Mouse (Mus musculus) liver, postnatal 0 days (tissue): ENCODE measurements around the gene Arhgef3. TPM values are rescaled to one million over a fixed set of nuclear protein-coding genes. Genes with fewer than 3 reads are reported as not detected.

Experiments used
- ATAC-seq: fragments of 200-750 bp; cut with Nextera tagmentation; 2 replicates; pipeline ENCODE4 v1.8.0; 2017; ENCODE audit warnings: mild to moderate bottlenecking, moderate library complexity
- DNase-seq: peaks from one replicate; pipeline ENCODE4 v3.0.0-alpha.2; 2016
- H3K27ac ChIP-seq: fragments of 300-500 bp; sonication (generic); 2 replicates; pipeline ENCODE4 v1.5.1; 2014; ENCODE audit warnings: antibody characterized with exemption, moderate library complexity, mild to moderate bottlenecking, low read depth
- H3K27me3 ChIP-seq: fragments of 300-500 bp; sonication (generic); 2 replicates; pipeline ENCODE4 v1.6.1; 2014; ENCODE audit warnings: low read length, control low read depth, mixed read lengths; ENCODE audit not compliant: insufficient read depth
- H3K36me3 ChIP-seq: fragments of 300-500 bp; sonication (generic); replicated peaks from 2 replicates; pipeline ENCODE4 v1.6.1; 2014; ENCODE audit warnings: mild to moderate bottlenecking, control low read depth, low read length, moderate library complexity, mixed read lengths; ENCODE audit not compliant: insufficient read depth
- H3K4me1 ChIP-seq: fragments of 300-500 bp; sonication (generic); 2 replicates; pipeline ENCODE4 v1.6.1; 2014; ENCODE audit warnings: antibody characterized with exemption, mild to moderate bottlenecking, control low read depth; ENCODE audit not compliant: insufficient read depth
- H3K4me2 ChIP-seq: fragments of 300-500 bp; sonication (generic); 2 replicates; pipeline ENCODE4 v1.6.1; 2014; ENCODE audit warnings: low read depth, mild to moderate bottlenecking, low read length, moderate library complexity, mixed read lengths
- H3K4me3 ChIP-seq: fragments of 300-500 bp; sonication (generic); 2 replicates; pipeline ENCODE4 v1.5.1; 2014; ENCODE audit warnings: low read depth, low read length
- H3K9ac ChIP-seq: fragments of 300-500 bp; sonication (generic); replicated peaks from 2 replicates; pipeline ENCODE4 v1.6.1; 2014; ENCODE audit warnings: mild to moderate bottlenecking, moderate library complexity
- H3K9me3 ChIP-seq: fragments of 300-500 bp; sonication (generic); 2 replicates; pipeline ENCODE4 v1.6.1; 2016; ENCODE audit warnings: mild to moderate bottlenecking, control low read depth, low read length, mixed read lengths
- CTCF ChIP-seq: sonication (generic); IDR thresholded peaks from 2 replicates; pipeline ENCODE4 v1.5.1; 2016; ENCODE audit warnings: antibody characterized with exemption, low read depth
- EP300 ChIP-seq: IDR thresholded peaks from 2 replicates; pipeline ENCODE4 v1.6.1; 2016; ENCODE audit warnings: antibody characterized with exemption, low read depth, mild to moderate bottlenecking
- WGBS: fragments of 180-500 bp; shearing (Covaris S2); extraction: QIAGEN DNeasy Blood & Tissue Kit; methylation state at CpG from one replicate; pipeline ENCODE4 v1.1.7; 2014; ENCODE audit not compliant: insufficient replicate concordance; 5-methylcytosine and 5-hydroxymethylcytosine counted together
- polyA plus RNA-seq: library from polyadenylated mRNA; unstranded; fragments of >200 nt; fragmentation: Nextera tagmentation; extraction: Ambion mirVana; gene quantifications from 2 replicates; pipeline ENCODE4 v1.2.1, GENCODE M21; 2015

The Arhgef3 gene
- polyA plus RNA-seq, 1 experiment from 2014 or later: 11.4 TPM

DNA sequence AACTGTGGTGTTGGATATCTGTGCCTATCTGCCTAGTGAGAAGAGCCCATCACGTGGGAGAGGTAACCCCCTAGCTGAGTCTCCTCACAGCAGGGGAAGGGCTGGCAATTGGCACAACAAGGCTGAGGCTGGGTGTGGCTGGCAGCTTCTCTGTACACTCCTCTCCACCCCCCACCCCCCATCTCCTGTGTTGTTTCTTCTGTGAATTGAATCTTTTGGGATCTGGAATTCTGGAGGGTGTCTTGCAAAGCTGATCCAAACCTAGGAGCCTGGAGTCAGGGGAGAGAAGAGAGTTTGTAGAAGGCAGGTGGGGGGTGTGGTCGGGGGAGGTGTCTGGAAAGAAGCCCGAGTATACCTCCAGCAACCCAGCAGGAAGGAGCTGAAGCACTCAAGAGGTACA, 26.8 kb downstream of the Arhgef3 start:
- Histone ChIP-seq H3K27me3 (no peaks in the 10 kb centered on the region), H3K36me3 (no peaks in the 10 kb centered on the region), H3K4me2 (no peak overlapping the region), H3K9me3 (no peaks in the 10 kb centered on the region), H3K4me1 (no peaks in the 10 kb centered on the region), H3K4me3 (no peak overlapping the region), H3K27ac (no peak overlapping the region), H3K9ac (no peak overlapping the region)
- TF ChIP-seq CTCF: no peak
- no peak for TF ChIP-seq EP300
- DNase-seq (no peak), ATAC-seq (no peak)
- WGBS: 22% methylated on average over 3 of the region's 3 CpGs

DNA sequence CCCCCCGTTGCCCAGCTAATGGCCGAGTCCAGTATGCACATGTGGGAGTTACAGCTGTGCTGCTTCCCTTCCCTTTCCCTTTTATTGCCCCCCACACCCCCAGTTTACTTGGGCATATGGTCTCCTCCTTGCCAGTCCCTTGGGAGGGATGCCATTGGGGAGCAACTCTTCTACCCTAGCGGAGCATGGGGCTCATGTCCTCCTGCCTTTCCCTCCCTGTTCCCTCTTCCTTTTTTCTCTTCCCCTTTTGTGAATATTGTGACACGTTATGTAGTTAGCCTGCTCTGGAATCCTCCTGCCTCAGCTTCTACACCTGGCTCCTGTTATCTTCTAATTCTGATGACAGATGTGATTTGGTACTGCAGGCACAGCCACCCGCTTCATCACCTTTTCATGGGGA, 28.0 kb downstream of the Arhgef3 start:
- Histone ChIP-seq H3K4me1 (no peaks in the 10 kb centered on the region), H3K9me3 (no peaks in the 10 kb centered on the region), H3K27ac (no peak overlapping the region), H3K9ac (no peak overlapping the region), H3K4me2 (no peak overlapping the region), H3K36me3 (no peaks in the 10 kb centered on the region), H3K27me3 (no peaks in the 10 kb centered on the region), H3K4me3 (no peak overlapping the region)
- ATAC-seq (no peak), DNase-seq (no peak)
- WGBS: 64% methylated on average over 5 of the region's 5 CpGs
- TF ChIP-seq CTCF (no peak), EP300 (no peak)

DNA sequence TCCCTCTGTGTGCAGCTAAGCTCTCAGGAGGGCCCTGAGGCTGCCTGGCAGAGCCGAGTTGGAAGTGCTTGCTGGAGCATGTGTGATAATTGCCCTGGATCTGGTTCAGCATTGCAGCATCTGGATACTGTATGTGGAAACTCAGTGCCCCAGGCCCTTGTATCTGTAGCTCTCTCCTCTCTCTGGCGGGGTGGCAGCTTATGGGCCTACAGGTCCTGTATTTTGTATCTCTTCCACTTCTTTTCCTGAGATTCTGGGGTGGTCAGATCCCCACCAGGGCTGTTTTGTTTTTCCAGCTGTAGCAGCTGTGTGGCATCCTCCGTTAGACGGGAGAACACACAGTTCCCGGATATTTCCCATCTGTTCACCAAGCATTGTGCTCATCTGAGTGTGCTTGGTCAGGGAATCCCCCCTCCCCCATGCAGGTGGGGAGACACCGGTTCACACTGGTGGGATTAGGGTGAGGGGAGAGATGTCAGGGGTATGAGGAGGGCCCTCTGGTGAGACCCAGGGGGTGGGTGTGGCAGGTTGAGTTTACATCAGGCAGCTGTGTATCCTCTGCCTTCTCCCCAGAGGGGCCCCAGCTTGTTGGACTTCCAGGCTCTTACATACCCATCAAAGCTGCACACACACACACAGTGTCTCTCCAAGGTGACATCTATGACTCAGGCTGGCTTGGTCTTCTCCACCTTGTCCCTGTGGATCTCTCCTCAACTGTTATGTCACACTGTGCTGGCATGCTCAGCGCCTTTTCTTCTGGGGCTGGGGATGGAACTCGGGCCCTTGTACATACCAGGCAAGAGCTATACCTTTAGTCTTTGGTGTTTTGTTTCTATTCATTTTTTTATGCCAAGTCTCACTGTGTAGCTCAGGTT, 30.7 kb downstream of the Arhgef3 start:
- 63% methylated on average over 8 of the region's 8 CpGs for WGBS
- Histone ChIP-seq H3K27me3 (no peaks in the 10 kb centered on the region), H3K4me3 (no peak overlapping the region), H3K36me3 (no peaks in the 10 kb centered on the region), H3K9me3 (no peaks in the 10 kb centered on the region), H3K27ac (no peak overlapping the region), H3K4me1 (no peaks in the 10 kb centered on the region), H3K9ac (no peak overlapping the region), H3K4me2 (no peak overlapping the region)
- ATAC-seq: no peak
- DNase-seq: no peak
- TF ChIP-seq EP300: no peak
- no peak for TF ChIP-seq CTCF

GRCm38 (mm10) chr14:27147726-27148125, 33.0 kb downstream of the Arhgef3 start:
- H3K27me3 ChIP-seq: no peaks in the 10 kb centered on the region
- no peak for ATAC-seq
- H3K27ac ChIP-seq: no peak overlapping the region
- TF ChIP-seq EP300 (no peak), CTCF (no peak)
- DNase-seq: no peak
- H3K4me1 ChIP-seq: no peaks in the 10 kb centered on the region
- H3K4me2 ChIP-seq: no peak overlapping the region
- H3K4me3 ChIP-seq: no peak overlapping the region
- H3K9ac ChIP-seq: no peak overlapping the region
- no peaks in the 10 kb centered on the region for H3K9me3 ChIP-seq
- 79% methylated on average over 7 of the region's 7 CpGs for WGBS
- no peaks in the 10 kb centered on the region for H3K36me3 ChIP-seq

GRCm38 (mm10) chr14:27149401-27149800, 34.7 kb downstream of the Arhgef3 start:
- H3K9ac ChIP-seq: no peak overlapping the region
- no peak overlapping the region for H3K4me2 ChIP-seq
- H3K36me3 ChIP-seq: no peaks in the 10 kb centered on the region
- no peaks in the 10 kb centered on the region for H3K9me3 ChIP-seq
- WGBS: 79% methylated on average over 5 of the region's 5 CpGs
- no peaks in the 10 kb centered on the region for H3K4me1 ChIP-seq
- ATAC-seq: no peak
- no peak for DNase-seq
- no peak overlapping the region for H3K27ac ChIP-seq
- H3K27me3 ChIP-seq: no peaks in the 10 kb centered on the region
- TF ChIP-seq EP300: no peak
- TF ChIP-seq CTCF: no peak
- no peak overlapping the region for H3K4me3 ChIP-seq

- no peaks in the 10 kb centered on the region for H3K9me3 ChIP-seq
- no peaks in the 10 kb centered on the region for H3K27me3 ChIP-seq
- H3K27ac ChIP-seq: no peak overlapping the region
- TF ChIP-seq EP300 (no peak), CTCF (no peak)
- H3K4me1 ChIP-seq: no peaks in the 10 kb centered on the region
- H3K4me3 ChIP-seq: no peak overlapping the region
- H3K36me3 ChIP-seq: no peaks in the 10 kb centered on the region
- H3K4me2 ChIP-seq: no peak overlapping the region
- no peak for ATAC-seq
- no peak for DNase-seq
- H3K9ac ChIP-seq: no peak overlapping the region
- 60% methylated on average over 6 of the region's 6 CpGs for WGBS
Observed at GRCm38 (mm10) chr14:27150011-27150640, 35.4 kb downstream of the Arhgef3 start.
